Mouse (Mus musculus) layer of hippocampus, adult 9-10 months (tissue): ENCODE measurements around the gene Ptk7.

Source experiments
- DNase-seq: peaks from one replicate; pipeline ENCODE4 v3.0.0; 2022; ENCODE audit warnings: low spot score

Ptk7 gene

DNA sequence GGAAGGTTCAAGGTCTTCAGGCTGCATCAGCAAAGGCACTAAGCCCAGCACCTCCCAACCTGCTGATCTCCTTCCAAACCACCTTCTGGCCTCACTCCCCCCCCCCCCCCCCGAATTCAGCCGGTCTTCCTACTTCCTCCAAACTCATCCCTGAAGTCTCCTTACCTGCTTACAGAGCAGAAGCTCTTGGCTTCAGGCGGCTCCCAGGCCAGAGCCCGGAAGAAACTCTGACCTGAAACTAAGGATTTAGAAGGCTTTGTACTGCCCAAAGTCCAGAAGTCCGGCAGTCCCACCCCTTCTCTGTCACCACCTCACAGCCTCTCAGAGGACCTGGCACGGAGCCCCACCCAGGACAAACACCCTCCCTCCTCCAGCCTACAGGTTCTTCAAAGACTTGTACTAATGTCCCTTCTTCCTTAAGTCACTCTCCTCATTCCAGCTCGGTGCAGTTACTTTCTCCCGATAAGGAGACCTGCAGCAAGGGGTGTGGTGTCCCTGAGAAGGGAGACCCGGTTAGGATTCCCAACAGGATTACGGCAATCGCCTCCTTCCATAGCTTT lies 15.7 kb upstream of the Ptk7 start:
- DNase-seq, result no peak

- no peak for DNase-seq
These were observed 15.0 kb upstream of the Ptk7 start for GRCm38 (mm10) chr17:46644152-46644805.

- DNase-seq, result no peak
These were observed 12.8 kb upstream of the Ptk7 start for GRCm38 (mm10) chr17:46642060-46642459.

- no peak for DNase-seq
These were observed 10.6 kb upstream of the Ptk7 start for GRCm38 (mm10) chr17:46639929-46640328.

GRCm38 (mm10) chr17:46636831-46637523 lies 7.7 kb upstream of the Ptk7 start:
- DNase-seq, result peak; percentile 80

- DNase-seq, result no peak
These were observed 559 bp upstream of the Ptk7 start for GRCm38 (mm10) chr17:46629685-46630441.

DNA sequence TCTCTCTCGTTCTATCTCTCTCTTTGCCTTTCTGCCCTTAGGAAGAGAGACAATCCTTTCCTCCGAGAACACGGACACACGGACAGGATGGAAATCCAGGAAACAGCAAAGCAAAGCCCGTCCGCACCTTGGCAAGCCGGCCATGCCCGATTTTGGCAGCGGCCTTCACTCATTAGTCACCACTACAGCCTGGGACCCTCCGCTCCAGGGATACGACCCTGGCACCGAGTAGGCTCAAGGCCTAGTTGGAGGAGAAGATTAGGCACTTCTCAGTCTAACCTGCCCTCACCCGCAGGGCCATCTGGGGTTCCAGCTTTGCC lies 873 bp downstream of the Ptk7 start:
- no peak for DNase-seq

- DNase-seq, result no peak
These were observed 1.9 kb downstream of the Ptk7 start for GRCm38 (mm10) chr17:46627409-46627808.

DNA sequence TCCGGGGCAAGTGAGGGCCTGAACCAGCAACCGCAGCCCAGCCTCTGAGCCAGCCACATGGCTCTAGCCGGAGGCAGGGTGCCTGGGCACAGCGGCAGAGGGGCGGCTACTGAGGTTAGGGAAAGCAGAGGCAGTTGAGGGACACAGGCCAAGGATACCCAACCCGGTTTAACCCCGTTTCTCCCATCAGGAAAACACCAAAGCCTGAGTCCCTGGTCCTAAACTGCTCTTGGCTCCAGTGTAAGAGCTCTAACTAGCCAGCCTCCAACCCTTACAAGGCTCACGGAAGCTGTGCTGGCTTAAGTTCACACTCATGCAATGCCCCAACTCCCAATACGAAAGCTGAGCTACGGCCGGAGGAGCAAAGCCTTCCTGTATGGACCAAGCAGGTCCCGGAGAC lies 4.7 kb downstream of the Ptk7 start:
- DNase-seq, result no peak

- DNase-seq, result no peak
These were observed 5.3 kb downstream of the Ptk7 start for GRCm38 (mm10) chr17:46623819-46624557.

DNA sequence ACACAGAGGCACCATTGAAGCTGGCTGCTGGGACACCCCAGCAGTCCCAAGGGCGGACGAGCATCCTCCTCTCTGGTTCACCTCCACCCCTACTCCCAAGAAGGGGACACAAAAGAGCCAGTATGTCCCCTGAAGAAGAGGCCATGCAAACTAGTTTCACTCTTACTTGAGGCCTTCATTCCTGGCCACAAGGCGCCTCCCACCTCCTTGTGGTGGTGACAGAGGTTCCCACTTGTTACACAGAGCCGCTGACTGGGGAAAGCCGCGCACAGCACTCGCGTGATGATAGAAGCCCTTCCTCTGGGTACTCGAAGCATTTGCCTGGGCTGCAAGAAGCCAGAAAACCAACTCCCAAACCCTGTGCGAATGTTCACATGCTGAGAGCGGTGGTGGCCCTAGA lies 7.0 kb downstream of the Ptk7 start:
- no peak for DNase-seq

DNA sequence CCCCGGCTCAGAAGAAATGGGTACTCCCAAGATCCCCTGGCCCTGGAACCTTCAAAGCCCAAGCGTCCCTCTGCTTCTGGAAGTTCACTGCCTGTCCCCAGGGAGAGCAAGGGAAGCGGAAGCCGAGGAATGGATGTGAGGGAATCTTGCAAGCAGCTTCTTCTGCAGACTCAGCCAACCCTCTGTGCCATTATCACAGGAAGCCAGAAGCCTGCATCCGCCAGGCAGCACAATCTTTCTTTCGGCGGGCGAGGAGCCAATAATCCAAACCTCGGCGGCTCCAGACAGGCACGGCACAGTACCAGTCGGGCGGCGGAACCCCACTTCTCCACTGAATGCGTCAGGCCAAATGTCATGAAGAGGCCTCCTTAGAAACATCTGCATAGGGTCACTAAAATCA lies 8.0 kb downstream of the Ptk7 start:
- DNase-seq, result no peak

DNA sequence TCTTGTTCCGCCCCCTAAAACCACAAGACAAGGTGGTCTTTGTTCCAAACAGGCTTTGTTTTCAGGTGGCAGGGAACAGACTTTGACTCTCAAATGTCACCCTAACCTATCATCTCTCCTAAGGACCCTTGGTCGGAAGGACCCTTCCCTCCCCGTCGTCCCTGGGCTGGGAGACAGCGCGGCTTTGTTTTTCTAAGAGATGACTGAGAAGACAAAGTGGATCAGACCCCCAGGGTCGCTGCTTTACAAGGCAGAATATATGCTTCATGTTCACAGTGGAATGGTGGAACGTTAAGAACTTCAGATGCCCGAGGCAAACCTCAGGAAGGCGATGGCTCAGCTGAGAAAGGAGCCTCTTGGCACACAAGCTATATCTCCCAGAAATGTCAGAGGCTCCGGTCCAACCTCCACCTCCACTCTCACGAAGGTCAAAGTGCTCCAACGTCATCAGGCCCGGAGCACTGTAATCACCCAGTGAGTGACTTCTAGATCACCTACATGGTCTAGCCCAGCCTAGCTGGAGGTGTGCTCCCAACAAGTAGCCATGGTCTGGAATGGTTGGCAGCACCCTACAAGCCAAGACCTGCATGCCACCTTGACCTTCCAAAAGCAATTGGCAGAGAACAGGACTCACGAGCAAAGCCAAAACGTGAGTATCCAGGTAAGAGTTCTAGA lies 9.5 kb downstream of the Ptk7 start:
- DNase-seq, result no peak

DNA sequence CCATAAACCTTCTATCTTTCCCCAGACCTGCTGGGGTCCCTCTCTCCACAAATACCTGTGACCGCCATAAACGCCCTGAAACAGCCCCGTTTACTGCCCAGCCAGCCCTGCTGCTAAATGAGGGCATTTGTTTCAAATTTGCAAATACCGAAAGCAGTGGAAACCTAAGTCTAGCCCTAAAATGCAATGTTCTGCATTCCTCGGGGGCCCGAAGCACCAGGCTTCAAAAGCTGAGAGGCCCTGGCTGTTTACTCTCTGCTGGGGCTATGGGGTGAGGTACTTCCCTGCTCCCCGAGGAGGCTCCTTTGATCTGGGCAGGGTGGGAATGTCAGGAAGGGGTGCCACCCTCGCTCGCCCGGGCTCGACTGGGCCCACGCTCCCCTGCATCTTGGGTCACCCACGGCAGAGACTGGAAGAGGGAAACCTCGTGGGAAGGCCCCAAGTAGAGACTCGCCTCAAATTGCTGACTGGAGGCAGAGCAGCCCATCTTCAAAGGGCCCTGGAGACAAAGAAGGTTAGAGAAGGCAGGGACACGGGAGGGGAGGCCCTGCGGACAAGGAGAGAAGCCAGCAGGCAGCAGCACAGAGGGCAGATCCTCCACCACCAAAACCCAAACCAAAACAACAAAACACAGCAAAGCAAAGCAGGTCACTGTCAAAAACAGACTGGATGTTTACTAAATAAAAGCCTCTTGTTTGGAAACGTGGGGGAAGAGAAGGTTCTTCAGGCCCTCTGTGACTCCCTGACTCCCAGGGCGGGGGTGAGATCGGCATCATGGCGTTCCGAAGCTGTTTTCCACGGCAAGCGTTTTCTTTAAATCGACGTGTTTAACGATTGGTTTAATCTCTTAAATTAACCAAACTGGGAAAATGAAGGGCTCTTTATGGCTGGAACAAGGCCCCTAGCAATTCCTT lies 10.3 kb downstream of the Ptk7 start:
- no peak for DNase-seq

- DNase-seq, result no peak
These were observed 10.9 kb downstream of the Ptk7 start for GRCm38 (mm10) chr17:46618394-46618768.

GRCm38 (mm10) chr17:46617799-46618198 lies 11.5 kb downstream of the Ptk7 start:
- DNase-seq, result no peak

- DNase-seq, result no peak
These were observed 16.1 kb downstream of the Ptk7 start for GRCm38 (mm10) chr17:46613229-46613628.

DNA sequence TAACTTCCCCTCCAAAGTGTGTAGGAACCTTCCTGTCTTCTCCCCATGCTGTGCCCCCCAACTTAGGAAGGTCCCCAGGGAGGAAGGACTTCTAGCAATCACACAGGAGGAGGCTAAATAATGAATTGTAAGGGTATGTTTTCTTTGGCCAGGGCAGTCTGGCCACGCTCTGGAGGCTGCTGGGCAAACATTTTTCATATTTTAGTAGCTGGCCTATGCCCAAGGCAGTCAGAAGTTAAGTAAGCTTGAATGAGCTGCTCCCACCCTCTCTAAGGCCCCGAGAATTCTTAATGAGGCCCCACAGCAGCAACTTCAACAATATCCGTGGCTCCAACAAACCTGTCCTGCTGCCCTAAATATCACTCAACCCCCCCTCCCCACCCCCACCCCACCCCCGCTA lies 16.5 kb downstream of the Ptk7 start:
- no peak for DNase-seq

DNA sequence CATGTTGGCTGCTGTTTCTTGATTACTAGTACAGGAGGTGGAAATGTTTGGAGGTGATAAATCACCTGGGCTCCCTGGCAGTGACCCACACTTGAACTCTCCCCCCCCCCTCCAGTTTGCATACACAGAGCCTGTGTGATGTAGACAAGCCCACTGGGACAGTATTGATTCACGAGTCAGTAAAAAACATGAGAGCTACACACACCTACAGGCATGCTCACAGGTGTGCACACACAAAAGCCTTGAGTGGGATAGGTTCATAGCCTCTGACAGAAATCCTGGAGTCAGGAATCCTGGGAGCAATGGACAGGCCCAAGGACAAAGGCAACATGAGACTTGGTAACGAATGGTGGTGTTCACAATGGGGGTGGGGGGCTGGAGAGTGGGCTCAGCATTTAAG lies 17.1 kb downstream of the Ptk7 start:
- no peak for DNase-seq

DNA sequence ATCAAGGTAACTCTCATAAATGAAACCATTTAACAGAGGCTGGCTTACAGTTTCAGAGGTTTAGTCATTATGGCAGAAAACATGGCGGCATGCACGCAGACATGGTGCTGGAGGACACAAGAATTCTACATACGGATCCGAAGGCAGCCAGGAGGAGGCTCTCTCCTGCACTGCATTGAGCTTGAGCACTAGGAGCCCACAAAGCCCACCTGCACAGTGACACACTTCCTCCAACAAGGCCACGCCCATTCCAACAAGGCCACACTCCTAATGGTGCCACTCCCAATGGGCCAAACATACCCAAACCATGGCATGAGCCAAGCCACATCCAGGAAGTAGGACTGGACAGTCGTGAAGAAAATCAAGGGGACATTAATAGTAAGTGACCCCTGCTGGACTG lies 18.0 kb downstream of the Ptk7 start:
- DNase-seq, result no peak
